Mouse (Mus musculus): Measurements from ENCODE around the gene Fpgs. TPM values are rescaled to one million over a fixed set of nuclear protein-coding genes. Genes with fewer than 3 reads are reported as not detected.

The Fpgs gene
- polyA plus RNA-seq, 2 experiments from 2014 or later, result 3.8 to 6.2 TPM

GRCm38 (mm10) chr2:32724149-32724548 lies 20.2 kb upstream of the Fpgs start:
- no peak for ATAC-seq

DNA sequence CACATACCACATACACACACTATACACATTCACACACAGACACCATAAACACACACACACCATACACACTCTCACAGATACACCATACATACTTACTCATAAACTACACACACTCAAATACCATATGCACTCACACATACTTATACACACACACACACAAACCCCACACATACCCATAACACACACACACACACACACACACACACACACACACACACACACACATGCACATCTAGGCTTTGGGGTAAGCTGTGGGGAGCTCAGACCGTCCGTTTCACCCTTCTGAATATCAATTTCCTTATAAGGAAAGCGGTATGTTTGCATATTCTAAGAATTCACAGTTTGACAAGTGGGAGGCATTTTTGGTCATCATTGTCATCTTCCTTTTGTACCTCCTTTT lies 18.6 kb upstream of the Fpgs start:
- ATAC-seq, result no peak

DNA sequence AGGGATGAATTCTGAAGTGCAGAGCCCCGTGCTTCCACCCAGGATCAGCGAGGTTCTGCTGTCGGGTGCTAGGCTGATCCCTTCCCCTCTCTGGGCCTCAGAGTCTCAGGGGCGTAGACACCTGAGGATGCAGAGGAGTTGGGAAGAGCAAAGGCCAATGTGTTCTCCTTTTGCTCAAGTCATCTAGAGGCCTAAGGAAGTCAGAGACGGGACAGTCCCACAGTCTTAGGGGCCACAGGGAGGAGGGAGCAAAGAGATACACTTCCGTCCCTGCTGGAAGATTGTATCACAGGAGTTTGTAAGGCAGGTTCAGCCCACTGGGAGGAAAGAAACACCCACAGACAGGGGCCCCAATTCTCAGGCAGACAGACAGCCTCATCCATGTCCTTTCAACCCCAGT lies 18.1 kb upstream of the Fpgs start:
- ATAC-seq, result peak; percentile 57

GRCm38 (mm10) chr2:32720681-32721229 lies 16.8 kb upstream of the Fpgs start, which contains the start of gene Sh2d3c:
Gene Sh2d3c (plus strand): TSS chr2:32721055.
- ATAC-seq, result no peak

- ATAC-seq, result no peak
Observed at GRCm38 (mm10) chr2:32720053-32720452, 16.1 kb upstream of the Fpgs start.

- no peak for ATAC-seq
Observed at GRCm38 (mm10) chr2:32718761-32719160, 14.8 kb upstream of the Fpgs start.

GRCm38 (mm10) chr2:32714987-32715425 lies 11.1 kb upstream of the Fpgs start:
- ATAC-seq, result peak; percentile 53

DNA sequence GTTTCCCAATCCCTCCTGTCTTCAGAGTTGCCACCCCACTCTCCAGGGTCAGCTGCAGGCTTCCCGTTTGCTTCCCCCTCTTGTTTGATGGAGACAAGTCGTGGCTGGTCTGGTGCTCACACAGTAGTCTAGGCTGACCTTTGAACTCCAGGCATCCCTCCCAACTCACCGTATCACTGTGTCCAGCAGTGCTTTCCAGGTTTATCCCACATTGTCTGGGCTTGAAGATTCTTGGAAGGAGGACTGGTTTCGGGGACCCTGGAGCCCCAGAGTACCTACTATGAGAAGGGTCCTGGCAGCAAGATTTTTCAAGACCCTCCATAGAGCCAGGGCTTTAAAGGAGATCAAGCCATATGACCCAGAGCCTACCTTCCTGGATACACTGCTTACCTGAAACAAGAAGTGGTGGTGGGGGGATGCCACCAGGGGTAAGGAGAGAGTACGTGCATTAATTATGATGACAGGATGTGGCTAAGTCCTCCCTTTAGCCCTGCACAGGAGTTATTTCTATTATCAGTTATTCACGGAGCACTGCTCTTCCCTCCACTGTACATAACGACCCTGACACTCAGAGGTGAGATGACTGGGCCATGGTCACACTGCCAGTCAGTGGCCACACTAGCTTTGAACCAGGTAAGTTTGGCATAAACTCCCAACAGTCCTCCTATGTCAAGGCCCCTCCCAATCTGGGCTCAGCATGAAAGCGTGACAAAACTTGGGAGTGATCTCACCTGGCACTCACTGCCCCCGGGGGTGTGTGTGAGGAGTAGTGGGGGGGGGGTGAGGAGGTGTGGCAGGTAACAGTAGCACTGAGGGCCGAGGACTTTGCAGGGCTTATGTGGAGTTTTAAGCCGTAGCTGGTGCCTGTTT lies 10.4 kb upstream of the Fpgs start:
- ATAC-seq, result peak; percentile 37

GRCm38 (mm10) chr2:32712934-32713817 lies 9.2 kb upstream of the Fpgs start, which contains the start of gene Cdk9:
Gene Cdk9 (minus strand): TSS chr2:32713076.
- ATAC-seq, result peak; percentile 52

DNA sequence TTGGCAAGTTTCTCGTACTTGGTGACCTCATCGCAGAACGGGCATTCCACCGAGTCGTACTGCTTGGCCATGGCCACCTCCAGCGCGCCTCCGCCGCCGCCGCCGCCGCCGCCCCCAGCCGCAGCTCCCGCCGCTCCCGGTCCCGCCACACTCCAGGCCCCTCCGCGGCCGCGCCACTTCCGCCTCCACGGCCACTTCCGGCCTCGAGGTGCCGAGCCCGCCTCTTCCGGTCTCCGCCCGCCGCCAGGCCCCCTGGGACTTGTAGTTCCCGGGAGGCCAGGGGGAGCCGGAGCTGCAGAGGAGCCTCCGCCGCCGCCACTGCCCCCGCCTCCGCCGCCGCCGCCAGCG lies 8.6 kb upstream of the Fpgs start:
- ATAC-seq, result peak; percentile 41

DNA sequence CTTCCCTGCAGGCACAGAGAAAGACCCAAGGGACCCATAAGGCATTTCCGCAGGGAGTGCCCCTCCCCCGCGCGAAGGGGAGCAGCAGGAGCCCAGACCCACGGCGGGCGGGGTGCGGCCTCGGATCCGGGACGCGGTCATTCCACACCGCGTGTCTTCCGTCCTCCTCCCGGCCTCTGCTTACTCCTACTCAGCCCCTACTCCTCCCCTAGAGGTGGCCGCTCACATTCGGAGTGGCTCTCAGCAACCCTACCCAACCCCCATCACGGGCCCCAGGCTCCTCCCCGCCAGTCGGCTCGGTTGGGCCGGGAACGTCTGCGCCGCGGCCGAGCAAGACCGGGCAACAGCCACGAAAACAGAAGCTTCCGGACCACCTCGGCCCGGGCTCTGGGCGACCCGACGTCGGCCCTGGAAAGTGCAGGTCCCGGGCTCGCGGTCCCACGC lies 8.2 kb upstream of the Fpgs start:
- ATAC-seq, result no peak

DNA sequence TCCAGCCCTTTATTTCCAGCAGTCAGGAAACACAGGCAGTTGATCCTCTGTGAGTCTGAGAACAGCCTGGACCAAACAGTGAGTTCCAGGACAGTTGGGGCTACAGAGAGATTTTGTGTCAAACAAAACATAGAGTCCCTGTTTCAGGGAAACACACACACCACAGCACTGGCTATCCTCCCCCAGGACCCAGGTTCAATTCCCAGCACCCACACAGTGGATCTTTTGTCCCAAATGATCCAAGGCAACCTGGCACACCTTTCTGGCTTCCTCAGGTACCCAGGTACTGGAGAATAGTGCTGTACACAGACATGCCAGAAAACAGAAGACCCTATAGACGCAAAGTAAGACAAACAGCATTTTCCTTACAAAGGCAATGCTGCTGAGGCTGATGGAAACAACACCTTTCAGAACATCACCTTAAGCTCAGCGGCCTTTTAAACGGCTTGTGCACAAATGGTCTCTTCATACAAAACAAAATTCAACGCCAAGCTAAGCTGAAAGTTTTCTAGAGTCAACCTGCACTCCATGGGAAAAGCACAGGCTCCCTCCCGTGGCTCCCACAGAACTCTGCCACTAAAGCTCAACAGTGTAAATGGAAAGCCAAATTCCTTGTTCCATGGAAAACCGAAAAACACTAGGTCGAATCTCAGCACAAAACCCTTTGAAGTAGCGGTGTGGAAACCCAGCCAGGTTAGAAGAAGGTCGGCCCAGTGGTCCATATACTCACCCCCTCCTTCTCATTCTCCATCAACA lies 7.5 kb upstream of the Fpgs start:
- no peak for ATAC-seq

GRCm38 (mm10) chr2:32710425-32710824 lies 6.5 kb upstream of the Fpgs start:
- no peak for ATAC-seq

- ATAC-seq, result no peak
Observed at GRCm38 (mm10) chr2:32709521-32710137, 5.7 kb upstream of the Fpgs start.

DNA sequence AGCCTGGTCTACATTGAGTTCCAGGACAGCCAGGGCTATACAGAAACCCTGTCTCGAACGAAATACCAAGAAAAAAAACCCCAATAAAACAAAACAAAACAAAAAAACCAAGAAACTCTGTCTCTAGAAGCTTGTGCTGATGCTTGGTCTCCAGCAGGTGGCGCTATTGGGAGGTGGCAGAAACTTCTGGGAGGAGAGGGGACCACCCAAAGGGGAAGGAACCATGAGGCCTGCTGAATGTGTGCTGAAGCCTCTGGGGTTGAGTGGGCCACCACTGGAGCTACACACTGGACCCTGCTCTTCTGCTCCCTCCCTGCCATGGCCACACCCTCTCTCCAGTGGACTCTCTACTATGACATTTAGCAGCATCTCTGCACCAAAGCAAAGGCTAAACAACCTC lies 4.7 kb upstream of the Fpgs start:
- ATAC-seq, result no peak

DNA sequence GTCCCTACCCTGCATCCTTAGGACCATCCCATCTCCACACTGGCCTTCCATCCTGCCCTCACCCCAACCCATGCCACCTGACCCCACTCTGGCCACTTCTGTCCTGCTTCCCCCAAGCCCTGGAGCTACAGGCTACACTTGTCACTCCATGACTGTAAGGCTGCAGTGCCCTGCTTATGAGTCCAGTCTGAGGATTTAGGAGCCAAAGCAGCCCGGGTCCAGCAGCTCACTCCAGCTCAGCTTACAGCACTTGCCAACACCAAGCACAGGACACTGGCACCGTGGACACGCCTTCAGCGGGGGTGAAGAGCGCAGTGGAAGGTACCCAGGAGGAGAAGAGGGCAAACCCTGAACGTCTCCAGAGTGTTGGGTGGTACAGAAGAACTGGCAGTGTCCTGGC lies 3.0 kb upstream of the Fpgs start:
- no peak for ATAC-seq

GRCm38 (mm10) chr2:32705018-32705417 lies 1.1 kb upstream of the Fpgs start:
- no peak for ATAC-seq

DNA sequence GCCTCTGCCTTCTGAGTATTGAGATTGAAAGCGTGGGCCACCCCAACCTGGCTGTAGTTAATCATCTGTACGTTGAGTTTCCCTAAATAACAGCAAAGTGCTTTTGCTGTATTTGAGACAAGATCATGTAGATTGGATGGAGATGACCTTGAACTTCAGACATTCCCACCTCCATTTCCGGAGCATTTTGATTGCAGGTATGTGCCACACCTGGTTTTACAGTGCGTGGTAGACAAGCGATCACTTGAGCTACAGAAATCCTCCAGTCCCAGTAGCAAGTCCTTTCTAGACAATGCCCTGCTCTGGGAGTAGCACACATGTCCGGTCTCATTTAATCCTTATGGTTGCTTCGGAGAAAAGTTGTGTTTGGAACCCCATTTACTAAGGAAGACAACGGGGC lies 899 bp downstream of the Fpgs start:
- ATAC-seq, result no peak

GRCm38 (mm10) chr2:32700966-32701743 lies 2.8 kb downstream of the Fpgs start:
- no peak for ATAC-seq

DNA sequence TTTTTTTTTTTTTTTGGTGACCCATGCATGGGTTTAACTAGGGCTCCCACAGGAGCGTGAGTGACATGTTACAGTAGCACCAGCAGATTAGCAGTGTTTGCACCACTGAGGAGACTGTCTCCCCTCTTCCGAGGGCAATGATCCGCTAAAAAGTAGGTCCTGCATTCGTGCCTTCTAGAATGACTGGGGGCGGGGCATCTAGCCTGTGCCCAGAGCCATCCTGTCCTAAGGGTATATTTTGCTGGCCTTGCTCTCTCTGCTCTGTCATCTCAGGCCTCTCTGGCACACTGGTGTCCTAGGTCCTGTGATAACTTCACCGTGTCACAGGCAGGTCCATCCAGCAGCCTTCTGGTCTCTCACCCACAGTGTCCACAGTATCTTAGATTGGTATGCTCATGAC lies 4.3 kb downstream of the Fpgs start:
- no peak for ATAC-seq

- no peak for ATAC-seq
Observed at GRCm38 (mm10) chr2:32694691-32695090, 9.3 kb downstream of the Fpgs start.

All from activated CD4-positive, CD25-positive, alpha-beta regulatory T cell, adult 4 months (primary cell).